Mouse (Mus musculus): ENCODE measurements around the gene Dcst1. TPM values are rescaled to one million over a fixed set of nuclear protein-coding genes. Genes with fewer than 3 reads are reported as not detected.

Dcst1 gene
- polyA plus RNA-seq, 1 experiment from 2014 or later: 0.13 TPM

GRCm38 (mm10) chr3:89373581-89374231 is 8.7 kb upstream of the Dcst1 start:
- no peaks in the 10 kb centered on the region for H3K9me3 ChIP-seq (ENCODE audit: control insufficient read depth, low read length)
- H3K27ac ChIP-seq (ENCODE audit: low read length): no peak overlapping the region
- no peak for ATAC-seq (ENCODE audit: low read depth)
- H3K9ac ChIP-seq (ENCODE audit: low read length): no peak overlapping the region
- H3K4me1 ChIP-seq (replicated peaks; ENCODE audit: control insufficient read depth, insufficient read depth, low read length): peaks cover 11% of the 10 kb centered on the region
- H3K27me3 ChIP-seq (ENCODE audit: control insufficient read depth, insufficient read depth, low read depth, low read length): no peaks in the 10 kb centered on the region
- H3K36me3 ChIP-seq (ENCODE audit: control insufficient read depth, insufficient read depth, low read length): no peaks in the 10 kb centered on the region
- no peak overlapping the region for H3K4me2 ChIP-seq (ENCODE audit: low read depth, low read length)
- 25% methylated on average over 5 of the region's 5 CpGs for WGBS
- H3K4me3 ChIP-seq (ENCODE audit: low read length): no peak overlapping the region

GRCm38 (mm10) chr3:89367338-89367737 is 2.3 kb upstream of the Dcst1 start:
- Histone ChIP-seq H3K4me3 (ENCODE audit: low read length) (no peak overlapping the region), H3K9me3 (ENCODE audit: control insufficient read depth, low read length) (no peaks in the 10 kb centered on the region), H3K4me2 (ENCODE audit: low read depth, low read length) (no peak overlapping the region), H3K27ac (ENCODE audit: low read length) (no peak overlapping the region), H3K9ac (ENCODE audit: low read length) (no peak overlapping the region), H3K4me1 (replicated peaks; ENCODE audit: control insufficient read depth, insufficient read depth, low read length) (no peaks in the 10 kb centered on the region), H3K27me3 (ENCODE audit: control insufficient read depth, insufficient read depth, low read depth, low read length) (no peaks in the 10 kb centered on the region), H3K36me3 (ENCODE audit: control insufficient read depth, insufficient read depth, low read length) (no peaks in the 10 kb centered on the region)
- WGBS: 56% methylated on average over 11 of the region's 11 CpGs
- no peak for ATAC-seq (ENCODE audit: low read depth)

- Histone ChIP-seq H3K27me3 (ENCODE audit: control insufficient read depth, insufficient read depth, low read depth, low read length) (no peaks in the 10 kb centered on the region), H3K36me3 (ENCODE audit: control insufficient read depth, insufficient read depth, low read length) (no peaks in the 10 kb centered on the region), H3K4me1 (replicated peaks; ENCODE audit: control insufficient read depth, insufficient read depth, low read length) (no peaks in the 10 kb centered on the region), H3K4me3 (ENCODE audit: low read length) (no peak overlapping the region), H3K9ac (ENCODE audit: low read length) (no peak overlapping the region), H3K27ac (ENCODE audit: low read length) (no peak overlapping the region), H3K9me3 (ENCODE audit: control insufficient read depth, low read length) (no peaks in the 10 kb centered on the region), H3K4me2 (ENCODE audit: low read depth, low read length) (no peak overlapping the region)
- ATAC-seq (ENCODE audit: low read depth): no peak
- 59% methylated on average over 20 of the region's 20 CpGs for WGBS
These were observed 697 bp upstream of the Dcst1 start for GRCm38 (mm10) chr3:89365486-89366414.

- H3K4me2 ChIP-seq (ENCODE audit: low read depth, low read length): no peak overlapping the region
- H3K4me3 ChIP-seq (ENCODE audit: low read length): no peak overlapping the region
- no peaks in the 10 kb centered on the region for H3K4me1 ChIP-seq (replicated peaks; ENCODE audit: control insufficient read depth, insufficient read depth, low read length)
- H3K27ac ChIP-seq (ENCODE audit: low read length): no peak overlapping the region
- no peak for ATAC-seq (ENCODE audit: low read depth)
- no peaks in the 10 kb centered on the region for H3K27me3 ChIP-seq (ENCODE audit: control insufficient read depth, insufficient read depth, low read depth, low read length)
- no peaks in the 10 kb centered on the region for H3K36me3 ChIP-seq (ENCODE audit: control insufficient read depth, insufficient read depth, low read length)
- WGBS: 71% methylated on average over 8 of the region's 8 CpGs
- H3K9me3 ChIP-seq (ENCODE audit: control insufficient read depth, low read length): no peaks in the 10 kb centered on the region
- no peak overlapping the region for H3K9ac ChIP-seq (ENCODE audit: low read length)
These were observed 422 bp downstream of the Dcst1 start for GRCm38 (mm10) chr3:89364631-89365030.

- Histone ChIP-seq H3K9ac (ENCODE audit: low read length) (no peak within 1 kb of the TSS), H3K36me3 (ENCODE audit: control insufficient read depth, insufficient read depth, low read length) (no peaks in the 10 kb centered on the region), H3K27ac (ENCODE audit: low read length) (no peak within 1 kb of the TSS), H3K9me3 (ENCODE audit: control insufficient read depth, low read length) (no peaks in the 10 kb centered on the region), H3K4me1 (replicated peaks; ENCODE audit: control insufficient read depth, insufficient read depth, low read length) (no peaks in the 10 kb centered on the region), H3K4me2 (ENCODE audit: low read depth, low read length) (no peak within 1 kb of the TSS), H3K27me3 (ENCODE audit: control insufficient read depth, insufficient read depth, low read depth, low read length) (no peaks in the 10 kb centered on the region), H3K4me3 (ENCODE audit: low read length) (no peak within 1 kb of the TSS)
- ATAC-seq (ENCODE audit: low read depth): no peak
- WGBS: 76% methylated on average over 7 of the region's 7 CpGs
These were observed 3.4 kb downstream of the Dcst1 start, which contains the start of gene Dcst2 for GRCm38 (mm10) chr3:89361675-89362074. Dcst2 (plus strand) TSS chr3:89361975.

- no peaks in the 10 kb centered on the region for H3K36me3 ChIP-seq (ENCODE audit: control insufficient read depth, insufficient read depth, low read length)
- no peak overlapping the region for H3K9ac ChIP-seq (ENCODE audit: low read length)
- H3K9me3 ChIP-seq (ENCODE audit: control insufficient read depth, low read length): no peaks in the 10 kb centered on the region
- WGBS: 75% methylated on average over 3 of the region's 3 CpGs
- H3K4me2 ChIP-seq (ENCODE audit: low read depth, low read length): no peak overlapping the region
- no peaks in the 10 kb centered on the region for H3K27me3 ChIP-seq (ENCODE audit: control insufficient read depth, insufficient read depth, low read depth, low read length)
- no peak overlapping the region for H3K4me3 ChIP-seq (ENCODE audit: low read length)
- H3K27ac ChIP-seq (ENCODE audit: low read length): no peak overlapping the region
- H3K4me1 ChIP-seq (replicated peaks; ENCODE audit: control insufficient read depth, insufficient read depth, low read length): no peaks in the 10 kb centered on the region
- no peak for ATAC-seq (ENCODE audit: low read depth)
These were observed 4.8 kb downstream of the Dcst1 start for GRCm38 (mm10) chr3:89360237-89360636.

GRCm38 (mm10) chr3:89359630-89360029 is 5.4 kb downstream of the Dcst1 start:
- no peak overlapping the region for H3K4me2 ChIP-seq (ENCODE audit: low read depth, low read length)
- no peak overlapping the region for H3K27ac ChIP-seq (ENCODE audit: low read length)
- peaks cover 2% of the 10 kb centered on the region; the same call in 1 of the 2 replicates for H3K4me1 ChIP-seq (replicated peaks; ENCODE audit: control insufficient read depth, insufficient read depth, low read length)
- no peak overlapping the region for H3K9ac ChIP-seq (ENCODE audit: low read length)
- H3K4me3 ChIP-seq (ENCODE audit: low read length): no peak overlapping the region
- H3K9me3 ChIP-seq (ENCODE audit: control insufficient read depth, low read length): no peaks in the 10 kb centered on the region
- no peaks in the 10 kb centered on the region for H3K36me3 ChIP-seq (ENCODE audit: control insufficient read depth, insufficient read depth, low read length)
- 60% methylated on average over 6 of the region's 6 CpGs for WGBS
- no peaks in the 10 kb centered on the region for H3K27me3 ChIP-seq (ENCODE audit: control insufficient read depth, insufficient read depth, low read depth, low read length)
- ATAC-seq (ENCODE audit: low read depth): no peak

GRCm38 (mm10) chr3:89356029-89356428 is 9.0 kb downstream of the Dcst1 start:
- no peaks in the 10 kb centered on the region for H3K9me3 ChIP-seq (ENCODE audit: control insufficient read depth, low read length)
- 57% methylated on average over 9 of the region's 9 CpGs for WGBS
- no peak overlapping the region for H3K9ac ChIP-seq (ENCODE audit: low read length)
- H3K27me3 ChIP-seq (ENCODE audit: control insufficient read depth, insufficient read depth, low read depth, low read length): no peaks in the 10 kb centered on the region
- H3K4me3 ChIP-seq (ENCODE audit: low read length): no peak overlapping the region
- ATAC-seq (ENCODE audit: low read depth): no peak
- peaks cover 2% of the 10 kb centered on the region; the same call in 1 of the 2 replicates for H3K4me1 ChIP-seq (replicated peaks; ENCODE audit: control insufficient read depth, insufficient read depth, low read length)
- no peak overlapping the region for H3K4me2 ChIP-seq (ENCODE audit: low read depth, low read length)
- H3K36me3 ChIP-seq (ENCODE audit: control insufficient read depth, insufficient read depth, low read length): no peaks in the 10 kb centered on the region
- H3K27ac ChIP-seq (ENCODE audit: low read length): no peak overlapping the region

GRCm38 (mm10) chr3:89355512-89355902 is 9.5 kb downstream of the Dcst1 start:
- H3K4me3 ChIP-seq (ENCODE audit: low read length): no peak overlapping the region
- H3K9ac ChIP-seq (ENCODE audit: low read length): no peak overlapping the region
- H3K27me3 ChIP-seq (ENCODE audit: control insufficient read depth, insufficient read depth, low read depth, low read length): no peaks in the 10 kb centered on the region; the same call in 1 of the 2 replicates
- no peak for ATAC-seq (ENCODE audit: low read depth)
- no peaks in the 10 kb centered on the region for H3K9me3 ChIP-seq (ENCODE audit: control insufficient read depth, low read length)
- no peak overlapping the region for H3K4me2 ChIP-seq (ENCODE audit: low read depth, low read length)
- no peaks in the 10 kb centered on the region for H3K36me3 ChIP-seq (ENCODE audit: control insufficient read depth, insufficient read depth, low read length)
- no peak overlapping the region for H3K27ac ChIP-seq (ENCODE audit: low read length)
- 69% methylated on average over 6 of the region's 6 CpGs for WGBS
- H3K4me1 ChIP-seq (replicated peaks; ENCODE audit: control insufficient read depth, insufficient read depth, low read length): peaks cover 5% of the 10 kb centered on the region
